Mouse (Mus musculus): ENCODE measurements at regions not wholly inside any gene's neighbourhood (a gene's known extent, or its start where the extent isn't known, plus 50 kb on each side); places are given as distances from the start of the nearest gene placed in this dataset.

GRCm38 (mm10) chr14:67548750-67549149 is 1539.7 kb upstream of the Gulo start:
- DNase-seq = no peak

- DNase-seq = no peak
Observed at GRCm38 (mm10) chr14:67545036-67545435, 1536.0 kb upstream of the Gulo start.

DNA sequence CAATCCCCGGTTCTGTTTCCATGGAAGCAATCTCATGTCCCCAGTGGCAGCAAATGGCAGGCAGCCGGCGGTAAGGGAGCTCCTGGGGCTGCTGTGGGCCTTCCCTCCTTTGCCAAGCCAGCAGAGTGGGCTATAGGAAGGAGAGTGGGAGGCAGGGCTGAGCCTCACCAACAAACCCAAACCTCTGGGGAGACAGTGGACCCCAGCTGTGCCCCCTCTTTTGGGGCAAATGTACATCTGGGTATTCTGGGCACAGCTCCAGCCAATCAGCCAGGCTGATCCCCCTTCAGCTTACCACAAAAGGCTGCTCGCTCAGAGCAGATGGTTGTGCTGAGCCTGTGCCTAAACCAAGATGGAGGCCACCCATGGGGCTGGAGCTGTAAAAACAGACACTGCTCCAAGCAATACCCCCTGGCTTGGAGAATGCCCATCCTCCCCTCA is 1532.3 kb upstream of the Gulo start:
- DNase-seq = no peak

GRCm38 (mm10) chr14:67538696-67539095 is 1529.7 kb upstream of the Gulo start:
- DNase-seq = no peak

GRCm38 (mm10) chr14:67536787-67537659 is 1528.0 kb upstream of the Gulo start:
- no peak for DNase-seq

DNA sequence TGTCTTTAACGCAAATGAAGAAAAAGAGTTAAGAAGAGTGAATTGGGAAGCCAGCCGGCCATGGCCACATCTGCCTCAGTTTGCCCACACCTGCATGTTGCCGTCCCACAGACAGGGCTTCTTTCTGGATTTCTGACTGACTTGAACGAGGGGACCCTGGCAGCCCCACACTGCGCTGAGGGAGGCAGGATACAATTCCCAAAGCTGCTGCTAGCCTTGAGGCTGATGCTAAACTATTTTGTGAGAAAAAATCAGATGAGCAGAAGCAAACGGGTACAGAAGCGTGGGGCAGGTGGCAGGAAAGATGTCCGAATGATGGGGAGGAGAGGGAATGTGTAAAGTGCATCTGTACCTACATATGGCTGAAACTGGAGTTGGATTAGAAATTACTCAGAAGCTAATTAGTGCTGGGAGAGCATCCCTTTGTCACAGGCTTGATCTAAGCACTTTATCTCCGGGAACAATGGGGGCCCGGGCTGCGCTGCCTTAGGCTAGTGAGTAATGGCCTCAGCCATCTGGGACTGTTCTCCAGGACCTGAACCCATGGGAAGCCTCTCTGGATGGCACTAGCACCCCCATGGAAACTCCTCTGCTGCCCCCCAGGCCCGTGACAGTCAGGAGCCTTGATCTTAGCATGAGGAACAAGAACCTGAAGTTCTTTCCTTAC is 1497.9 kb upstream of the Gulo start:
- DNase-seq = no peak

- no peak for DNase-seq
Observed at GRCm38 (mm10) chr14:67492086-67492485, 1483.1 kb upstream of the Gulo start.

DNA sequence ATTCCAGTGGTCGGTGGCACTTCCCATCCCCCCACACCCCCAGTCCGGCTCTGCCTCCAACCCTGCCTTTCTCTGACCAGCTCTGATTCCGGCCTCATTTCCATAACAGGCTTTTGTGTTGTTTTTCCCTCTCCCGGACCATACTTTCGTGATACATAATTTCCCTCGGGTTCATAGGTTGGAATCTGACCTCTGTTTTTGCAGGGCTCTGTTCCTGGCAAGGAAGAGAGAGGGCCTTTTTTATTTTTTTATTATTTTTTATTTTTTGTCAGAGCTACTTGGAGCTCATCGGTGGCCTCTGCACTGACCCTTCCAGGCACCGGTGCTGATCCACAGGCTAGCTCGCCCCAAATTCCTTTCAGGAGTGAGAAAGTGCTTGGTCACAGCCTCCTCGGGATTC is 1477.7 kb upstream of the Gulo start:
- peak; percentile 35 for DNase-seq

- no peak for DNase-seq
Observed at GRCm38 (mm10) chr14:67485449-67485800, 1476.4 kb upstream of the Gulo start.

GRCm38 (mm10) chr14:67484533-67485448 is 1475.8 kb upstream of the Gulo start:
- DNase-seq = peak; percentile 28
